Mouse (Mus musculus): Measurements from ENCODE around the gene Rab27a. TPM values are rescaled to one million over a fixed set of nuclear protein-coding genes. Genes with fewer than 3 reads are reported as not detected.

Gene Rab27a
- total and polyA plus RNA-seq, 2 experiments from 2014 or later, result 2.7 to 6.4 TPM

- Histone ChIP-seq H3K36me3 (ENCODE audit: insufficient read depth, low read length) (peaks cover 54% of the 10 kb centered on the region), H3K9me3 (ENCODE audit: low read length) (no peaks in the 10 kb centered on the region), H3K4me1 (ENCODE audit: insufficient read depth, low read length) (no peaks in the 10 kb centered on the region), H3K4me2 (ENCODE audit: low read depth, low read length, poor library complexity, severe bottlenecking) (no peak overlapping the region), H3K9ac (replicated peaks; ENCODE audit: low read length, poor library complexity, severe bottlenecking) (no peak overlapping the region), H3K27ac (ENCODE audit: low read depth, low read length) (no peak overlapping the region), H3K27me3 (ENCODE audit: insufficient read depth, low read length) (no peaks in the 10 kb centered on the region), H3K4me3 (ENCODE audit: low read depth, low read length) (no peak overlapping the region)
- WGBS, result 91% methylated on average over 10 of the region's 10 CpGs
- no peak for ATAC-seq (ENCODE audit: low FRiP score)
- TF ChIP-seq CTCF (IDR thresholded peaks at IDR 0.05), result no peak
- peak; percentile 10 for DNase-seq (ENCODE audit: low spot score)
These were observed 24.8 kb upstream of the Rab27a start for GRCm38 (mm10) chr9:73019841-73020240.

GRCm38 (mm10) chr9:73020566-73021097 lies 24.0 kb upstream of the Rab27a start:
- Histone ChIP-seq H3K36me3 (ENCODE audit: insufficient read depth, low read length) (peaks cover 48% of the 10 kb centered on the region), H3K4me1 (ENCODE audit: insufficient read depth, low read length) (no peaks in the 10 kb centered on the region), H3K27me3 (ENCODE audit: insufficient read depth, low read length) (no peaks in the 10 kb centered on the region), H3K27ac (ENCODE audit: low read depth, low read length) (no peak overlapping the region), H3K4me3 (ENCODE audit: low read depth, low read length) (no peak overlapping the region), H3K4me2 (ENCODE audit: low read depth, low read length, poor library complexity, severe bottlenecking) (no peak overlapping the region), H3K9ac (replicated peaks; ENCODE audit: low read length, poor library complexity, severe bottlenecking) (no peak overlapping the region), H3K9me3 (ENCODE audit: low read length) (no peaks in the 10 kb centered on the region)
- ATAC-seq (ENCODE audit: low FRiP score) (no peak), DNase-seq (ENCODE audit: low spot score) (no peak)
- TF ChIP-seq CTCF (IDR thresholded peaks at IDR 0.05), result no peak
- 94% methylated on average over 5 of the region's 5 CpGs for WGBS

- H3K4me2 ChIP-seq (ENCODE audit: low read depth, low read length, poor library complexity, severe bottlenecking), result peak overlapping the region; percentile 15; the same call in 1 of the 2 replicates
- 23% methylated on average over 17 of the region's 17 CpGs for WGBS
- no peaks in the 10 kb centered on the region for H3K9me3 ChIP-seq (ENCODE audit: low read length)
- no peak overlapping the region for H3K4me3 ChIP-seq (ENCODE audit: low read depth, low read length)
- no peak overlapping the region for H3K27ac ChIP-seq (ENCODE audit: low read depth, low read length)
- no peaks in the 10 kb centered on the region for H3K27me3 ChIP-seq (ENCODE audit: insufficient read depth, low read length)
- ATAC-seq (ENCODE audit: low FRiP score), result peak; percentile 52; the same call in 1 of the 2 replicates
- TF ChIP-seq CTCF (IDR thresholded peaks at IDR 0.05), result no peak
- no peaks in the 10 kb centered on the region for H3K4me1 ChIP-seq (ENCODE audit: insufficient read depth, low read length)
- H3K9ac ChIP-seq (replicated peaks; ENCODE audit: low read length, poor library complexity, severe bottlenecking), result no peak overlapping the region
- DNase-seq (ENCODE audit: low spot score), result peak; percentile 42
- peaks cover 16% of the 10 kb centered on the region; the same call in 1 of the 2 replicates for H3K36me3 ChIP-seq (ENCODE audit: insufficient read depth, low read length)
These were observed 18.6 kb upstream of the Rab27a start for GRCm38 (mm10) chr9:73025818-73026636.

GRCm38 (mm10) chr9:73030443-73030842 lies 14.2 kb upstream of the Rab27a start:
- Histone ChIP-seq H3K9ac (replicated peaks; ENCODE audit: low read length, poor library complexity, severe bottlenecking) (no peak overlapping the region), H3K36me3 (ENCODE audit: insufficient read depth, low read length) (peaks cover 28% of the 10 kb centered on the region), H3K4me3 (ENCODE audit: low read depth, low read length) (no peak overlapping the region), H3K4me1 (ENCODE audit: insufficient read depth, low read length) (no peaks in the 10 kb centered on the region), H3K4me2 (ENCODE audit: low read depth, low read length, poor library complexity, severe bottlenecking) (no peak overlapping the region), H3K9me3 (ENCODE audit: low read length) (no peaks in the 10 kb centered on the region), H3K27me3 (ENCODE audit: insufficient read depth, low read length) (no peaks in the 10 kb centered on the region), H3K27ac (ENCODE audit: low read depth, low read length) (no peak overlapping the region)
- DNase-seq (ENCODE audit: low spot score) (no peak), ATAC-seq (ENCODE audit: low FRiP score) (no peak)
- WGBS, result 90% methylated on average over 1 of the region's 1 CpGs
- TF ChIP-seq CTCF (IDR thresholded peaks at IDR 0.05), result no peak

- Histone ChIP-seq H3K4me2 (ENCODE audit: low read depth, low read length, poor library complexity, severe bottlenecking) (no peak overlapping the region), H3K27me3 (ENCODE audit: insufficient read depth, low read length) (no peaks in the 10 kb centered on the region), H3K9me3 (ENCODE audit: low read length) (no peaks in the 10 kb centered on the region), H3K4me3 (ENCODE audit: low read depth, low read length) (no peak overlapping the region), H3K4me1 (ENCODE audit: insufficient read depth, low read length) (no peaks in the 10 kb centered on the region), H3K9ac (replicated peaks; ENCODE audit: low read length, poor library complexity, severe bottlenecking) (no peak overlapping the region), H3K36me3 (ENCODE audit: insufficient read depth, low read length) (peaks cover 31% of the 10 kb centered on the region), H3K27ac (ENCODE audit: low read depth, low read length) (no peak overlapping the region)
- DNase-seq (ENCODE audit: low spot score) (no peak), ATAC-seq (ENCODE audit: low FRiP score) (no peak)
- 78% methylated on average over 4 of the region's 4 CpGs for whole genome bisulfite sequencing
- no peak for TF ChIP-seq CTCF (IDR thresholded peaks at IDR 0.05)
These were observed 13.2 kb upstream of the Rab27a start for GRCm38 (mm10) chr9:73031421-73031820.

- H3K9me3 ChIP-seq (ENCODE audit: low read length), result no peaks in the 10 kb centered on the region
- H3K36me3 ChIP-seq (ENCODE audit: insufficient read depth, low read length), result peaks cover 31% of the 10 kb centered on the region
- H3K27me3 ChIP-seq (ENCODE audit: insufficient read depth, low read length), result no peaks in the 10 kb centered on the region
- WGBS, result 96% methylated on average over 1 of the region's 1 CpGs
- peak; percentile 28; the same call in 1 of the 2 replicates for TF ChIP-seq CTCF (IDR thresholded peaks at IDR 0.05)
- no peak overlapping the region for H3K4me3 ChIP-seq (ENCODE audit: low read depth, low read length)
- no peaks in the 10 kb centered on the region for H3K4me1 ChIP-seq (ENCODE audit: insufficient read depth, low read length)
- no peak for ATAC-seq (ENCODE audit: low FRiP score)
- no peak overlapping the region for H3K9ac ChIP-seq (replicated peaks; ENCODE audit: low read length, poor library complexity, severe bottlenecking)
- no peak overlapping the region for H3K27ac ChIP-seq (ENCODE audit: low read depth, low read length)
- DNase-seq (ENCODE audit: low spot score), result no peak
- no peak overlapping the region for H3K4me2 ChIP-seq (ENCODE audit: low read depth, low read length, poor library complexity, severe bottlenecking)
These were observed 11.2 kb upstream of the Rab27a start for GRCm38 (mm10) chr9:73033406-73033805.

All from midbrain, postnatal 0 days (tissue).